Mouse (Mus musculus) forebrain, embryonic 15.5 days (tissue): Measurements from ENCODE around the gene F8. TPM values are rescaled to one million over a fixed set of nuclear protein-coding genes. Genes with fewer than 3 reads are reported as not detected.

Experiments used
- ATAC-seq: fragments of 200-750 bp; cut with Nextera tagmentation; replicated peaks from 2 replicates; pipeline ENCODE4 v1.8.0; 2017; ENCODE audit warnings: mild to moderate bottlenecking, moderate TSS enrichment, moderate library complexity
- H3K27ac ChIP-seq: fragments of 300-500 bp; sonication (generic); replicated peaks from 2 replicates; pipeline ENCODE4 v1.5.1; 2015; ENCODE audit warnings: mild to moderate bottlenecking, inconsistent platforms
- H3K27me3 ChIP-seq: fragments of 300-500 bp; sonication (generic); 2 replicates; pipeline ENCODE4 v1.6.1; 2015; ENCODE audit warnings: inconsistent platforms
- H3K36me3 ChIP-seq: fragments of 300-500 bp; sonication (generic); 2 replicates; pipeline ENCODE4 v1.6.1; 2015; ENCODE audit warnings: mild to moderate bottlenecking, inconsistent platforms
- H3K4me1 ChIP-seq: fragments of 300-500 bp; sonication (generic); 2 replicates; pipeline ENCODE4 v1.6.1; 2015; ENCODE audit warnings: inconsistent platforms
- H3K4me2 ChIP-seq: fragments of 300-500 bp; sonication (generic); replicated peaks from 2 replicates; pipeline ENCODE4 v1.6.1; 2015; ENCODE audit warnings: mild to moderate bottlenecking, inconsistent platforms
- H3K4me3 ChIP-seq: fragments of 300-500 bp; sonication (generic); 2 replicates; pipeline ENCODE4 v1.5.1; 2015; ENCODE audit warnings: mild to moderate bottlenecking, inconsistent platforms
- H3K9ac ChIP-seq: fragments of 300-500 bp; sonication (generic); replicated peaks from 2 replicates; pipeline ENCODE4 v1.6.1; 2015; ENCODE audit warnings: mild to moderate bottlenecking, inconsistent platforms
- H3K9me3 ChIP-seq: fragments of 300-500 bp; sonication (generic); 2 replicates; pipeline ENCODE4 v1.6.1; 2016; ENCODE audit warnings: inconsistent platforms
- WGBS: fragments of 180-500 bp; shearing (Covaris S2); methylation state at CpG from one replicate; pipeline ENCODE4 v1.1.7; 2015; ENCODE audit warnings: mixed read lengths; 5-methylcytosine and 5-hydroxymethylcytosine counted together
- polyA plus RNA-seq: library from polyadenylated mRNA; unstranded; fragments of >200 nt; fragmentation: Nextera tagmentation; extraction: Ambion mirVana; gene quantifications from 2 replicates; pipeline ENCODE4 v1.2.1, GENCODE M21; 2015

The F8 gene
- polyA plus RNA-seq, result 1.00 and 1.2 TPM in 2 replicates

DNA sequence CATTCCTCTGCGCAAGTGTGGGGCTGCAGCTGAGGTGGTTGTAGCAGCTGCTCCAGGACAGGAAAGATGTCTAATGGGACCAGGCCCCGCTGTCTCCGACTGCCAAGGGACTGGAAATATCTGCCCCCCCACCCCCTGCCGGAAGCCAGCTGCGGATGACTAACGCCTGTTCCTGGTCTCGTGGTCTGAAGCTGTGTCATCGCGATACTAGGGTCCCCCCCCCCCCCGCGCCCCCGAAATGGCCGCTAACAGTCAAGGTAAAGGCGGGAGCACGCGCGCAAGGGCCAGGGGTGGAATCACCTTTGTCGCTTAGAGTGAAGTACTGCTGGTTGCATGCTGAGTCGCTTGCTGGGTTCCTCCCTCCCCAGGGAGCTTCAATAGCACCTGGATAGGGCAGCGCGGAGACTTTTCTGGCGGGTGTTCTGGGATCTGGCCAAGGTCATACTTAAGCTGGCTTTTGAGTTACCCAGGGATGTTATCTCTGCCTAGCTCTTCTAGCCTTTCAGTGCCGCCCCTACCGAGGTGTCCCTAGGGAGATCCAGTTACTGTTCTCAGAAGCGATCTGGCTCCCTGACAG, at the start of gene F8, which contains the start of gene Fundc2:
F8 (minus strand) TSS at position 421 of the 577 bp plus-strand sequence.
Fundc2 (plus strand) TSS at position 205 of the 577 bp plus-strand sequence.
- no peaks in the 10 kb centered on the region for H3K9me3 ChIP-seq
- peak; percentile 98 for ATAC-seq
- peak within 1 kb of the TSS; percentile 51 for H3K4me3 ChIP-seq
- H3K4me1 ChIP-seq, result no peaks in the 10 kb centered on the region
- peak within 1 kb of the TSS; percentile 55 for H3K9ac ChIP-seq
- 15% methylated on average over 25 of the region's 25 CpGs for WGBS
- no peaks in the 10 kb centered on the region for H3K27me3 ChIP-seq
- H3K36me3 ChIP-seq, result no peaks in the 10 kb centered on the region
- H3K4me2 ChIP-seq, result peak within 1 kb of the TSS; percentile 48
- H3K27ac ChIP-seq, result peak within 1 kb of the TSS; percentile 53

GRCm38 (mm10) chrX:75415936-75416785, 33.7 kb upstream of the F8 start, which contains the start of the genes Cmc4, Mtcp1 and Brcc3:
Gene Cmc4 (minus strand): TSS chrX:75416584.
Gene Mtcp1 (minus strand): TSS chrX:75416588.
Gene Brcc3 (plus strand): TSS chrX:75416628.
- ATAC-seq, result peak; percentile 100
- H3K36me3 ChIP-seq, result no peaks in the 10 kb centered on the region
- peak within 1 kb of the TSS; percentile 59 for H3K4me3 ChIP-seq
- peak within 1 kb of the TSS; percentile 91 for H3K27ac ChIP-seq
- H3K9me3 ChIP-seq, result no peaks in the 10 kb centered on the region
- H3K4me2 ChIP-seq, result peak within 1 kb of the TSS; percentile 50
- H3K27me3 ChIP-seq, result no peaks in the 10 kb centered on the region
- peaks cover 5% of the 10 kb centered on the region; the same call in 1 of the 2 replicates for H3K4me1 ChIP-seq
- peak within 1 kb of the TSS; percentile 62 for H3K9ac ChIP-seq
- WGBS, result 15% methylated on average over 51 of the region's 52 CpGs

DNA sequence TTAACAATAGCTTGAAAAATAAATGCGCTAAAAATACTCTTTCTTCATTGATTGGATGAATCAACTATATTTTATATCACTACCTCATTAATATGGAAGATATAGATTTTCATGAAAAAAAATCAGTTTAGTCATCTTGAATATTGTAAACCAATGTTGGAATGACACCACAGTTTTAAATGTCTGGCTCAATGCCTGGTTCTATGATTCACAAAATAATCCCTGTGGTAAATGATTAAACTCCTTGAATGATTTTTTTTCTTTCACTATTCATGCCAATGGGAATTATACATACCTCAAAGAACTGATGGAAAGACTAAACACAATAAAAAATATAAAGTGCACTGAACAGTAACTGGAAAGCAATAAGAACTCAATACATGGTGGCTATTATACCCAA, 27.3 kb upstream of the F8 start:
- Histone ChIP-seq H3K9ac (no peak overlapping the region), H3K4me1 (no peaks in the 10 kb centered on the region), H3K27me3 (no peaks in the 10 kb centered on the region), H3K9me3 (no peaks in the 10 kb centered on the region), H3K4me2 (no peak overlapping the region), H3K36me3 (no peaks in the 10 kb centered on the region), H3K4me3 (no peak overlapping the region), H3K27ac (no peak overlapping the region)
- WGBS, result 95% methylated on average over 1 of the region's 1 CpGs
- no peak for ATAC-seq

DNA sequence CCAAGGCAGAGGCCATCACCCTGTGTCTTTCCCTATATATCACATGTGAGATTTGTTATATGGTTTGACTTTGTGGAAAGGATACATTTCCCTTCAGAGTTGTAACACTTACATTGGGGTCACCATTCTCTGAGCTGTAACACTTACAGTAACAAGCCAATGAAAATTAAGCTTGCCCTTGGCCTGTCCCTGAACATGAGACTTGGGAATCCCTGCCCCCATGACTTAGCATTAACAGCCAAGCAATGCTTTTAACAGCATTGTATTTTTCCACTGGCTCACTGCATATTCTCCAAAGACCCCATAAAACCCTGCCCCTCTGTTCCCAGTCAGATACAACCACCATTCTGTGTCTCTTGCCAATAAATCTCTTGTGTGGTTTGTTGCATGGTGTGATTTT, 20.9 kb upstream of the F8 start:
- H3K9me3 ChIP-seq, result no peaks in the 10 kb centered on the region
- H3K27me3 ChIP-seq, result no peaks in the 10 kb centered on the region
- H3K4me3 ChIP-seq, result no peak overlapping the region
- no peak overlapping the region for H3K27ac ChIP-seq
- no peak overlapping the region for H3K4me2 ChIP-seq
- H3K9ac ChIP-seq, result no peak overlapping the region
- H3K36me3 ChIP-seq, result no peaks in the 10 kb centered on the region
- no peaks in the 10 kb centered on the region for H3K4me1 ChIP-seq
- no peak for ATAC-seq

- Histone ChIP-seq H3K9me3 (no peaks in the 10 kb centered on the region), H3K4me3 (no peak overlapping the region), H3K27ac (no peak overlapping the region), H3K36me3 (no peaks in the 10 kb centered on the region), H3K9ac (no peak overlapping the region), H3K4me2 (no peak overlapping the region), H3K4me1 (no peaks in the 10 kb centered on the region), H3K27me3 (no peaks in the 10 kb centered on the region)
- WGBS, result 79% methylated on average over 2 of the region's 2 CpGs
- no peak for ATAC-seq
These were observed 20.3 kb upstream of the F8 start for GRCm38 (mm10) chrX:75402668-75403067.

GRCm38 (mm10) chrX:75399471-75399870, 17.1 kb upstream of the F8 start:
- H3K4me3 ChIP-seq, result no peak overlapping the region
- WGBS, result 76% methylated on average over 1 of the region's 1 CpGs
- H3K4me2 ChIP-seq, result no peak overlapping the region
- no peak overlapping the region for H3K9ac ChIP-seq
- H3K27ac ChIP-seq, result no peak overlapping the region
- no peak for ATAC-seq
- H3K27me3 ChIP-seq, result no peaks in the 10 kb centered on the region
- H3K4me1 ChIP-seq, result no peaks in the 10 kb centered on the region
- H3K36me3 ChIP-seq, result no peaks in the 10 kb centered on the region
- H3K9me3 ChIP-seq, result no peaks in the 10 kb centered on the region

DNA sequence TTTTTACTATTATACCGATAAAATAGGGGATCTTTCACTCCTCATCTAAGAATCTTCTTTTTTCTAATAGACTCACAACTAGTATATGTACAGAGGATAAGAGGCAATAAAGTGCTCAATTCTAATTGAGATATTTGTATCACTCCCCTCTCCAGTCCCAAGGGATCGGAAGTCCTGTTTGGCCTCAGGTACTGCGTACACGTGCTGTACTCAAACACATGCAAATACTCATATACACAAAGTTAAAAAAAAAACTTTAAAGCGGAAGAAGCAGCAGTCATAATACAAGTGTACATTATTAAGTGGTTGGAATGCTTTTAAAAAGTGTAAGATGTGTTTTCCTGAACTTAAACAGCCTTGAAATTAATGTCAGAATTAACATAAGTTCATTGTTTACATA, 716 bp downstream of the F8 start:
- no peak overlapping the region for H3K9ac ChIP-seq
- no peak overlapping the region for H3K27ac ChIP-seq
- peak; percentile 39 for ATAC-seq
- H3K9me3 ChIP-seq, result no peaks in the 10 kb centered on the region
- no peaks in the 10 kb centered on the region for H3K36me3 ChIP-seq
- H3K27me3 ChIP-seq, result no peaks in the 10 kb centered on the region
- WGBS, result 78% methylated on average over 5 of the region's 5 CpGs
- H3K4me2 ChIP-seq, result peak overlapping the region; percentile 48
- no peaks in the 10 kb centered on the region for H3K4me1 ChIP-seq
- peak overlapping the region; percentile 51 for H3K4me3 ChIP-seq

DNA sequence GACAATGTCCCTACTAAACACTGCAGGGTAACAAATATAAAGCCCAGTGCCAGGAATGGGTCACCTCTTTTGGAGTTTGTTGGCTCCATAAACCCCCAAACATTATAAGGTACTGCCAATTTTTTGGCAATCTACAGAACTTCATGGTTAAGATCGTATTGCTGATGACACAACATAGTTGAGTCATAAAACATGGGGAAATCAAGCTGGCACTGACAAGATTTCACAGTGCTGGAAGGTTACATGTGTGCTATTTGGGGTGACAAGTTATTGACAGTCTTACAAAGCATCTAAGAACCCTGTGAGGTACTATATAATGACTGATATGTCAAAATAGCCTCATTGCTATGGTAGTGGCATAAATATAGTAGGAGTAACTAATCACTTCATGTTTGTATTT, 1.2 kb downstream of the F8 start:
- Histone ChIP-seq H3K9ac (no peak overlapping the region), H3K27me3 (no peaks in the 10 kb centered on the region), H3K36me3 (no peaks in the 10 kb centered on the region), H3K4me3 (no peak overlapping the region), H3K4me2 (no peak overlapping the region), H3K4me1 (no peaks in the 10 kb centered on the region), H3K27ac (no peak overlapping the region), H3K9me3 (no peaks in the 10 kb centered on the region)
- WGBS, result 95% methylated on average over 1 of the region's 1 CpGs
- ATAC-seq, result no peak

DNA sequence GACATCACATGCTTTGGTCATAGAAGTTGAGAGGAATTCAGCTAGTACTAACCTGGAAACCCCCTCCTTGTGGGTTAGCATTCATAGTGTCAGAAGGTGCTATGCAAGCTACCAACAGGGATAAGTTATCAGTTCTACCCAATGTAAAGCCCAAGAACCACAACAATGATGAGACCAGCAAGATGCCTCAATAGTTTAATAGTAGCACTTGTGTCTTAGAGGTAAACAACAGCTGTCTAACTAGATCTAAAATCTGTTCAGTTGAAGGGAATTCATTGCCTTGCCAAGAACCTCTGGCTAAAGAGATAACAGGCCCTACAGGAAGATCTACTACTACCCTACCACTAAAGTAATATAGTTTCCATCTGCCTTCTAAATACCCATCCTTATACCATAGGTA, 5.6 kb downstream of the F8 start:
- no peaks in the 10 kb centered on the region for H3K36me3 ChIP-seq
- H3K9ac ChIP-seq, result no peak overlapping the region
- no peak overlapping the region for H3K27ac ChIP-seq
- no peaks in the 10 kb centered on the region for H3K27me3 ChIP-seq
- no peak overlapping the region for H3K4me3 ChIP-seq
- no peaks in the 10 kb centered on the region for H3K4me1 ChIP-seq
- no peak overlapping the region for H3K4me2 ChIP-seq
- no peaks in the 10 kb centered on the region for H3K9me3 ChIP-seq
- ATAC-seq, result no peak

DNA sequence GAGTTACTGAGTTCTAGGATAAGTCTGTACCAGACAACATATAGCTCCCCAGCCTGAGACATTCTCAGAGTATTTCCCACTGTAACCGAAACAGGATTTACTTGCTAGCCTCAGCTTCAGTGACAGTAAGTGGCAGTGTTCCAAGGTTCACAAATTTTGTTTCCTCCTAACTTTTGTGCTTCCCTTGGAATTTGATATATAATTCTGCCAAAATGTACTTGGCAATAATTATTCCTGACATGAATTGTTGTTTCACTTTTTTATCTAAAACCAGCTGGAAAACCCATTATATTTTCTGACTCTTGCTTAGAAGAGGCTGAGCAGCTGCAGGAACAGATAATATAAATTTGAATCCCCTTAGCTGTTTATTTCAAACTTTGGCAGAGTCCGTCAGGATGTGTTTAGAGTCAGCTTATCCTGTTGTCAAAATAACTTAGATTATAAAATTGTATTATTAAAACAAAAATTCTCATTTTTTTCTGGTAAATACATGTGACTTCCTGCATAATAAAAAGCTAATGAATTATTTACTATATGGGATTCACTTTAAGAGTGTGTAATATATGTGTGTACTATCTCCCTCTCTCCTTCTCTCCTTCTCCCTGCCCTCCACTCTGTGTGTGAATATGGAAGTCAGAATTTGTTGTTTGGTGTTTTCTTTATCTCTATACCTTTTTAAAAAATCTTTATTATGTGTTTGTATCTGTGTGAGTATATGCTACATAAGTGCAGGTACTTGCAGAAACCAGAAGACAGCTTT, 9.6 kb downstream of the F8 start:
- H3K4me1 ChIP-seq, result no peaks in the 10 kb centered on the region
- H3K4me2 ChIP-seq, result no peak overlapping the region
- no peak overlapping the region for H3K4me3 ChIP-seq
- no peak for ATAC-seq
- H3K9ac ChIP-seq, result no peak overlapping the region
- WGBS, result 80% methylated on average over 2 of the region's 2 CpGs
- H3K36me3 ChIP-seq, result no peaks in the 10 kb centered on the region
- no peak overlapping the region for H3K27ac ChIP-seq
- no peaks in the 10 kb centered on the region for H3K27me3 ChIP-seq
- no peaks in the 10 kb centered on the region for H3K9me3 ChIP-seq

DNA sequence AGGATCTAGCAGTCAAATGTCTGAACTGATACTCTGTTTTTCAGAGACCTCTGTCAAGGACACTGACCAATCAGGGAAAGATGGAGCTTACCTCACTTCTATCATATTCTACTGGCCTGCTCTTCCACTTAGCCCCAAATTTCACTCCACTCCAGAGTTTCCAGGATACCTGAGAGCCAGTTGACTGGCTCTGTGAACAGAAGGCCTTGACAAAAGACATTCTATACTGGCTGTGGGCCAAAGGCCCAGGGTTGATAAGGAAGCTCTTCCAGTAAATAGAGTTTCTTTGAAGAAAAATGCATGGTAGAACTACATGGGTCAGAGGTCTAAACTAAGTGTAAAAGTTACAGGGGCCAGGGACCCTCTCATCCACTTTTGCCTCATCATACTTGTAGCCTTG, 12.2 kb downstream of the F8 start:
- Histone ChIP-seq H3K27me3 (no peaks in the 10 kb centered on the region), H3K4me1 (no peaks in the 10 kb centered on the region), H3K36me3 (no peaks in the 10 kb centered on the region), H3K4me2 (no peak overlapping the region), H3K4me3 (no peak overlapping the region), H3K9ac (no peak overlapping the region), H3K27ac (no peak overlapping the region), H3K9me3 (no peaks in the 10 kb centered on the region)
- ATAC-seq, result no peak

GRCm38 (mm10) chrX:75323556-75323955, 58.9 kb downstream of the F8 start:
- H3K9ac ChIP-seq, result no peak overlapping the region
- H3K4me1 ChIP-seq, result no peaks in the 10 kb centered on the region
- no peaks in the 10 kb centered on the region for H3K27me3 ChIP-seq
- no peaks in the 10 kb centered on the region for H3K9me3 ChIP-seq
- no peak overlapping the region for H3K4me2 ChIP-seq
- ATAC-seq, result no peak
- H3K4me3 ChIP-seq, result no peak overlapping the region
- H3K27ac ChIP-seq, result no peak overlapping the region
- H3K36me3 ChIP-seq, result no peaks in the 10 kb centered on the region
- WGBS, result 93% methylated on average over 4 of the region's 4 CpGs
